Mouse (Mus musculus) ES-E14 (cell line): ENCODE measurements around the gene Psph. TPM values are rescaled to one million over a fixed set of nuclear protein-coding genes. Genes with fewer than 3 reads are reported as not detected.
"Not testable (repeated sequence)": the region's sequence is repeated elsewhere in the genome, so short reads cannot be mapped to it uniquely, and the experiment has no call there.

Experiments used
- DNase-seq: peaks from one replicate; pipeline ENCODE4 v3.0.0-alpha.2; 2013; ENCODE audit warnings: low read depth, low spot score
- H3K27ac ChIP-seq: 2 replicates; pipeline ENCODE4 v1.5.1; 2012; ENCODE audit warnings: low read depth, mild to moderate bottlenecking, low read length, moderate library complexity, mixed read lengths; ENCODE audit not compliant: poor library complexity, insufficient read depth, severe bottlenecking
- H3K36me3 ChIP-seq: 2 replicates; pipeline ENCODE4 v1.6.1; 2012; ENCODE audit warnings: mild to moderate bottlenecking, low read length, moderate library complexity, mixed read lengths; ENCODE audit not compliant: control insufficient read depth, poor library complexity, insufficient read depth, severe bottlenecking
- H3K4me1 ChIP-seq, 2 experiments: fragments of 150-350 bp in 1 of 2; sonication (generic) in 1 of 2; 2 replicates each; pipeline ENCODE4 v1.6.1; 2012; ENCODE audit warnings: low read length in 2 of 2, mild to moderate bottlenecking in 1 of 2, mixed read lengths in 1 of 2; ENCODE audit not compliant: control insufficient read depth in 2 of 2, insufficient read depth in 2 of 2, poor library complexity in 1 of 2
- H3K4me3 ChIP-seq, 2 experiments: fragments of 150-350 bp in 1 of 2; sonication (generic) in 1 of 2; 2 replicates each; pipeline ENCODE4 v1.5.1; 2012; ENCODE audit warnings: low read length in 2 of 2, low read depth in 1 of 2, mild to moderate bottlenecking in 1 of 2, mixed read lengths in 1 of 2; ENCODE audit not compliant: insufficient read depth in 1 of 2, poor library complexity in 1 of 2, severe bottlenecking in 1 of 2
- H3K9ac ChIP-seq: 2 replicates; pipeline ENCODE4 v1.6.1; 2012; ENCODE audit warnings: low read depth, mild to moderate bottlenecking, low read length, mixed read lengths; ENCODE audit not compliant: poor library complexity, insufficient read depth, severe bottlenecking
- H3K9me3 ChIP-seq: fragments of 150-350 bp; sonication (generic); 2 replicates; pipeline ENCODE4 v1.6.1; 2012; ENCODE audit warnings: low read depth, mild to moderate bottlenecking, low read length; ENCODE audit not compliant: control insufficient read depth, insufficient read depth
- CHD2 ChIP-seq: IDR thresholded peaks from 2 replicates; pipeline ENCODE4 v1.6.1; 2014; ENCODE audit warnings: mild to moderate bottlenecking, low read depth, low read length, inconsistent platforms
- HCFC1 ChIP-seq: IDR thresholded peaks from 2 replicates; pipeline ENCODE4 v1.6.1; 2012; ENCODE audit warnings: low read length, inconsistent platforms, borderline replicate concordance; ENCODE audit not compliant: insufficient read depth
- MAFK ChIP-seq: IDR thresholded peaks from 2 replicates; pipeline ENCODE4 v1.6.1; 2014; ENCODE audit warnings: mild to moderate bottlenecking, low read depth, low read length, inconsistent platforms; ENCODE audit not compliant: insufficient read depth
- ZC3H11A ChIP-seq: IDR thresholded peaks from 2 replicates; pipeline ENCODE4 v1.6.1; 2012; ENCODE audit warnings: low read depth, mild to moderate bottlenecking, inconsistent platforms, low read length, borderline replicate concordance
- ZNF384 ChIP-seq: IDR thresholded peaks from 2 replicates; pipeline ENCODE4 v1.6.1; 2012; ENCODE audit warnings: low read depth, low read length, inconsistent platforms
- in situ Hi-C, 2 experiments: fragments of 600-800 bp; cut with MboI; formaldehyde crosslinking; loops; one replicate each; pipeline ENCODE4 v1.15.1; 2025; ENCODE audit warnings: low sequenced_read_pairs in 2 of 2, inconsistent platforms in 1 of 2; ENCODE audit not compliant: unreplicated experiment in 2 of 2
- total RNA-seq: library from RNA; depleted of rRNA; stranded (reverse); fragments of 300-350 nt; gene quantifications from 2 replicates; pipeline ENCODE4 v1.2.3, GENCODE M21; 2012; rRNA removed

The Psph gene
- total RNA-seq: 54.9 and 83.0 TPM in 2 replicates

DNA sequence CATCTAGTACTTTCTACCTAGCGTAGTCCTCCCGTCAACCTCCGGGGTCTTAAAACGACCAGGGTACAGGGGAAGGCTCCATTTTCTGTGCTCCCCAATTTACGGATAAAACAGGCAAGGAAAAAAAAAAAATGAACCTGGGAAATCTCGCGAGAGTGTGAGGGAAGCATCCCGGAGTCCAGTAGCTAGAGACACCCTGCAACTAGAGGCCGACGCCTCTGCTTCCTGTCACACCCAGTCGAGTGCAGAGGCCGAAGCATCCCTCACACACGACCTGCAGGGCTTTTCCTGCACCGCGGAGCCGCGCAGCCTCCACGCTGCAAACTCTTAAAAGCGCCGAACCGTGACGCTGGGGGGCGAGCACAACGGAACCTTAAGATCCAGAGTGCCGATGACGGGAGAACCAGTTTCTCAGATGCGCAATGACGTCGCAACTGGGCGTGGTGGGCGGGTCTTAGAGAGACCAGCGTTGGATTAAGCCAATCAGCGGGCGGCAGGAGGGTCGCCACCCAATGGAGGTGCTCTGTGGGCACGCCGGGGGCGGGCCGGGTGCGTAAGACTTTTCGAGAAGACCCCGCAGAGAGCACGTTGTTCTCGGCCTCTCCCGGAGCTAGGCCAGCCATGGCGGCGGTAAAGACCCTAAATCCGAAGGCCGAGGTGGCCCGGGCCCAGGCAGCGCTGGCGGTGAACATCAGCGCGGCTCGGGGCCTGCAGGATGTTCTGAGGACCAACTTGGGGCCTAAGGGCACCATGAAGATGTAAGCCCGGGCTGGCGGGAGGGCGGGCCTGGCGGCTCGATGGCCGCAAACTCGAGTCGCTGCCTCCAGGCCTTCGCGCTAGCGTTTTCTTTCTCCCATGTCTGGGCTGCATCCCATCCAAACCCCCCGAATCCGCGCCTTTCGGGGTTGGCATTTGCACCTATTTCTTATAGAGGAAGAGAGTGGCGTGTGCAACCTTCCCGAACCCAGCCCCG lies at the start of gene Psph:
TSS of gene Psph (minus strand) at position 632 of the 973 bp plus-strand sequence.
- TF ChIP-seq ZNF384: peak; percentile 97
- no peak for TF ChIP-seq MAFK
- TF ChIP-seq CHD2: peak; percentile 96
- TF ChIP-seq ZC3H11A: no peak
- TF ChIP-seq HCFC1: peak; percentile 83
- H3K4me1 ChIP-seq: peaks cover 4 to 7% of the 10 kb centered on the region in 2 experiments; a peak in 1 of 4 replicates
- in situ Hi-C loops: no loop called here

GRCm38 (mm10) chr5:129790591-129790990 lies 3.3 kb upstream of the Psph start:
- H3K4me1 ChIP-seq, H3K4me3 ChIP-seq, in situ Hi-C loops, H3K9me3 ChIP-seq, H3K27ac ChIP-seq, DNase-seq, H3K9ac ChIP-seq: not testable (repeated sequence)
- H3K36me3 ChIP-seq: peaks cover 43% of the 10 kb centered on the region

More for the DNA sequence above, at the start of gene Psph:
- peak; percentile 100 for DNase-seq
- H3K9ac ChIP-seq: peak within 1 kb of the TSS; percentile 99
- H3K36me3 ChIP-seq: peaks cover 25% of the 10 kb centered on the region
- no peaks in the 10 kb centered on the region for H3K9me3 ChIP-seq
- peak within 1 kb of the TSS; percentile 95 for H3K4me3 ChIP-seq
- peak within 1 kb of the TSS; percentile 80 for H3K27ac ChIP-seq

DNA sequence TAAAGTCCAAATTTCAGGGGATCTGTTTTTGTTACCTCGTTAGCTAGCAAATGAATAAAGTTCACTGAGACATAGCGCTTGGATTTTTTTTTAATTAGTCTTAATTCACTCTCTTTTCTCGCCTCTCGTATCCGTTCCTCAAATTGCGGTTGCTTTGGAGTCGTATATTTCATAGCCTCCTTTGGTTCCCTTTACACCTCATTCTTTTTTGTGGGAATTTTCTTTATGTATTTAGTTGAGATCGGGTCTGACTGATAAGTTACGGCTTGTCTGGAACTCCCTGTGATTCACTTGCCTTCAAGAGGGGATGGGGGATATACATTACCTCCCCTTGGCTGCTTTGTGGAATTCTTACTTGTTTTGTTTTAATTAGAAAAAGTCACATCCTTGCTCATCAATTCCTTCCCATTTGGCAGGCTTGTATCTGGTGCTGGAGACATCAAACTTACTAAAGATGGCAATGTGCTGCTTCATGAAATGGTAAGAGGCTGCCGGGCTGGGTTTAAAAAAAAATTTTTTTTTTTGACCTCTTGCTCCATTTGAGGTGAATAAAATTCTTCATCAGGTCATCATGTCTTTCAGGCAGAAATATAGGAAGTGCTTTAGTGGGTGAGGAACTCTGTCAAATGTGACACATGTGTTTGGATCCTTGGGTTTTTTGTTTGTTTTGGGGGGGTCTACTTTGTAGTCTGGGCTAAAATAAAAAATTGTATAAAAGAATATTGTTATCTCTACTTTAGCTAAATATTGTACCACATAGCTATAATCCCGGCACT lies 757 bp upstream of the Psph start:
- peak overlapping the region; percentile 95 for H3K4me3 ChIP-seq
- no peak overlapping the region; the same call in 1 of the 2 replicates for H3K27ac ChIP-seq
- TF ChIP-seq HCFC1 (no peak), ZC3H11A (no peak), ZNF384 (no peak)
- H3K36me3 ChIP-seq: peaks cover 33% of the 10 kb centered on the region
- peak overlapping the region; percentile 99 for H3K9ac ChIP-seq
- no peak for DNase-seq
- H3K4me1 ChIP-seq: peaks cover 4 to 7% of the 10 kb centered on the region in 2 experiments; a peak in 1 of 4 replicates
- no peaks in the 10 kb centered on the region for H3K9me3 ChIP-seq
- in situ Hi-C loops: no loop called here

- Histone ChIP-seq H3K9ac (peak overlapping the region; percentile 96; the same call in 1 of the 2 replicates), H3K36me3 (peaks cover 19% of the 10 kb centered on the region), H3K27ac (peak overlapping the region; percentile 80; the same call in 1 of the 2 replicates), H3K4me3 (peak overlapping the region; percentile 68 to 95), H3K9me3 (no peaks in the 10 kb centered on the region), H3K4me1 (peaks cover 4 to 7% of the 10 kb centered on the region in 2 experiments; a peak in 1 of 4 replicates)
- in situ Hi-C loops: no loop called here
- TF ChIP-seq MAFK (no peak), HCFC1 (no peak), CHD2 (no peak), ZC3H11A (no peak), ZNF384 (no peak)
- no peak for DNase-seq
Measured at GRCm38 (mm10) chr5:129786161-129786560, 1.1 kb downstream of the Psph start.
